Comparison of ENCODE assay signal across 8 mouse cellular contexts in the genomic region with DNA sequence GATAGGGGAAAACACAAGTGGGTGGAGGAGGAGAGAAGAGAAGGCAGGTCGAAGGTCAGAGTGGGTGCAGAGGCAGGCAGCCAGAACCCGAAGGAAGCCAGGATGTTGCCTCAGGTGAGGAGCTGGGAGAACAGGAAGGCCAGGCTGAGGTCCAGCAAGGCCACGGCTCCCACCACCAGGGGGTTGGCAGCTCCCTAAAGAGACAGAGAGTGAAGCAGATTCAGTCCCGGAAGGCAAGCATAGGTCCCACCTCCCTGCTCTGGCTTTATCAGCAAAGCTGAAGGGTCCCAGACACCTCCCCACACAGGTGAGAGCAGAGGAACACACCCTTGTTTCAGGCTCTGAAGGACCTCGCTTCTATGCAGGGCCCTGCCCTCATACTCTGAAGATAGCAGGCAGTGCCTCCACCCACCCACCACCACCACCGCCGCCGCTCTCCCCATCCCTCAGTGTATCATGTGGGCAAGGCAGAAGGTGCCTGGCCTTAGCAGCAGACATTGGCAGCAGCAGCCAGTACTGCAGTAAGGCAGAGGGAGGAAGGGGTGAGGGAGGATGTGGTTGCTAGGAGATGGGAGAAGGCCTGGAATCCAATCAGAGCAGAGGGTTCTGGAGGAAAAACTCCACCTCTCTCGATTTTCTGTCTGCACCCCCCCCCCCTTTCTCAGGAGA. TPM values are rescaled to one million over a fixed set of nuclear protein-coding genes. Genes with fewer than 3 reads are reported as not detected.
DNase-seq lines count a peak whose midpoint lies in the region; ATAC-seq and TF ChIP-seq lines count a peak whose summit lies in the region.

No protein-coding gene starts in this region.

- 43% methylated on average over 9 of the region's 9 CpGs for WGBS in heart, embryonic 10.5 days

- peaks cover 76% of the 10 kb centered on the region for H3K27me3 ChIP-seq in heart, embryonic 10.5 days (ENCODE audit: insufficient read depth, poor library complexity, severe bottlenecking)

- peak; percentile 60 for ATAC-seq in frontal cortex, adult (ENCODE audit: low TSS enrichment)
- ATAC-seq in activated CD4-positive, CD25-positive, alpha-beta regulatory T cell, adult 4 months = no peak

- peak; percentile 5; the same call in 1 of the 2 replicates for TF ChIP-seq CTCF in left cerebral cortex, adult 2 months (IDR thresholded peaks at IDR 0.05)

- peak; percentile 94 for DNase-seq in heart, adult 11 months
- no peak for DNase-seq in heart, embryonic 10.5 days (ENCODE audit: low spot score)
- peak; percentile 72 to 81 for DNase-seq in left cerebral cortex, adult 2 months (ENCODE audit: extremely low spot score in 1 of 2, low spot score in 2 of 2)
- DNase-seq in right cerebral cortex, postnatal 14 days = peak; percentile 68
- DNase-seq in thymus, postnatal 25 days = no peak
- no peak for DNase-seq in adipocyte (ENCODE audit: low spot score)

- H3K27ac ChIP-seq in heart, embryonic 10.5 days = no peak overlapping the region
- H3K27ac ChIP-seq in left cerebral cortex, adult 2 months = peak overlapping the region; percentile 97

- peaks cover 29% of the 10 kb centered on the region for H3K4me1 ChIP-seq in heart, embryonic 10.5 days

- H3K36me3 ChIP-seq in heart, embryonic 10.5 days = peaks cover 2% of the 10 kb centered on the region; the same call in 1 of the 2 replicates

- no peaks in the 10 kb centered on the region for H3K9me3 ChIP-seq in heart, embryonic 10.5 days

- intact Hi-C loops in left cerebral cortex, adult 2 months (cut with DNase I) = no loop called here

- no peak overlapping the region for H3K4me3 ChIP-seq in heart, embryonic 10.5 days
- no peak overlapping the region for H3K4me3 ChIP-seq in left cerebral cortex, adult 2 months

RNA-seq across cellular contexts. Expression of a gene that starts 1.9 kb away (rescaled TPM):
- polyA plus RNA-seq in heart, embryonic 10.5 days (2016; fragmentation: Nextera tagmentation; extraction: Ambion mirVana) = 15.6 and 18.9 TPM in 2 replicates
- total RNA-seq in left cerebral cortex, adult 2 months (2021) = 1 to 10 TPM; 7.7 to 9.5 TPM
- 100 to 1,000 TPM in 1 of 2 experiments, 10 to 100 TPM in 1; 99.1 to 102 TPM for polyA plus RNA-seq in activated CD4-positive, CD25-positive, alpha-beta regulatory T cell, adult 4 months (2017; shearing (Covaris generic))

RNA-seq across cellular contexts. Expression of a gene that starts 8.4 kb away (rescaled TPM):
- 0.06 and 0.18 TPM in 2 replicates for polyA plus RNA-seq in heart, embryonic 10.5 days (2016; fragmentation: Nextera tagmentation; extraction: Ambion mirVana)
- 100 to 1,000 TPM; 300 to 347 TPM for total RNA-seq in left cerebral cortex, adult 2 months (2021)
- polyA plus RNA-seq in activated CD4-positive, CD25-positive, alpha-beta regulatory T cell, adult 4 months (2017; shearing (Covaris generic)) = not detected

RNA-seq across cellular contexts. Expression of a gene that starts 13.8 kb away (rescaled TPM):
- 16.1 and 16.4 TPM in 2 replicates for polyA plus RNA-seq in heart, embryonic 10.5 days (2016; fragmentation: Nextera tagmentation; extraction: Ambion mirVana)
- total RNA-seq in left cerebral cortex, adult 2 months (2021) = 10 to 100 TPM; 18.1 to 22.8 TPM
- polyA plus RNA-seq in activated CD4-positive, CD25-positive, alpha-beta regulatory T cell, adult 4 months (2017; shearing (Covaris generic)) = 10 to 100 TPM in 1 of 2 experiments, 1 to 10 TPM in 1; 9.6 to 11.9 TPM

RNA-seq across cellular contexts. Expression of a gene that starts 16.2 kb away (rescaled TPM):
- polyA plus RNA-seq in heart, embryonic 10.5 days (2016; fragmentation: Nextera tagmentation; extraction: Ambion mirVana) = 3.8 and 4.2 TPM in 2 replicates
- total RNA-seq in left cerebral cortex, adult 2 months (2021) = 10 to 100 TPM; 47.0 to 61.6 TPM
- 1 to 10 TPM; 5.4 to 5.5 TPM for polyA plus RNA-seq in activated CD4-positive, CD25-positive, alpha-beta regulatory T cell, adult 4 months (2017; shearing (Covaris generic))

Comparison
In these comparisons a context has a peak if more than half of its experiments do, and no peak if none do; other contexts are left out.
1. DNase-seq: peak in heart, adult 11 months (single experiment), left cerebral cortex, adult 2 months (2 of 2) and right cerebral cortex, postnatal 14 days (single experiment); none in heart, embryonic 10.5 days (single experiment), thymus, postnatal 25 days (single experiment) and adipocyte (single experiment).